Mouse (Mus musculus) stomach, postnatal 0 days (tissue): Measurements from ENCODE around the gene Trappc2. TPM values are rescaled to one million over a fixed set of nuclear protein-coding genes. Genes with fewer than 3 reads are reported as not detected.

Experiments
- ATAC-seq: fragments of 200-750 bp; cut with Nextera tagmentation; 2 replicates; pipeline ENCODE4 v1.8.0; 2017; ENCODE audit not compliant: low FRiP score, low TSS enrichment
- DNase-seq: peaks from one replicate; pipeline ENCODE4 v3.0.0-alpha.2; 2016; ENCODE audit warnings: low spot score
- H3K27ac ChIP-seq: fragments of 300-500 bp; sonication (generic); replicated peaks from 2 replicates; pipeline ENCODE4 v1.5.1; 2014; ENCODE audit warnings: mild to moderate bottlenecking, control low read depth
- H3K27me3 ChIP-seq: fragments of 300-500 bp; sonication (generic); 2 replicates; pipeline ENCODE4 v1.6.1; 2014; ENCODE audit warnings: low read length; ENCODE audit not compliant: control insufficient read depth, insufficient read depth
- H3K36me3 ChIP-seq: fragments of 300-500 bp; sonication (generic); 2 replicates; pipeline ENCODE4 v1.6.1; 2014; ENCODE audit warnings: low read length, mixed read lengths; ENCODE audit not compliant: control insufficient read depth, insufficient read depth
- H3K4me1 ChIP-seq: fragments of 300-500 bp; sonication (generic); replicated peaks from 2 replicates; pipeline ENCODE4 v1.6.1; 2014; ENCODE audit warnings: antibody characterized with exemption; ENCODE audit not compliant: control insufficient read depth, insufficient read depth
- H3K4me2 ChIP-seq: fragments of 300-500 bp; sonication (generic); replicated peaks from 2 replicates; pipeline ENCODE4 v1.6.1; 2014; ENCODE audit warnings: low read depth, mild to moderate bottlenecking, control low read depth, moderate library complexity
- H3K4me3 ChIP-seq: fragments of 300-500 bp; sonication (generic); 2 replicates; pipeline ENCODE4 v1.5.1; 2014; ENCODE audit warnings: low read depth, low read length, control low read depth
- H3K9ac ChIP-seq: fragments of 300-500 bp; sonication (generic); 2 replicates; pipeline ENCODE4 v1.6.1; 2014; ENCODE audit warnings: mild to moderate bottlenecking, low read length, control low read depth, mixed read lengths
- H3K9me3 ChIP-seq: fragments of 300-500 bp; sonication (generic); 2 replicates; pipeline ENCODE4 v1.6.1; 2016; ENCODE audit warnings: low read length; ENCODE audit not compliant: control insufficient read depth
- CTCF ChIP-seq: IDR thresholded peaks from 2 replicates; pipeline ENCODE4 v1.5.1; 2016; ENCODE audit warnings: antibody characterized with exemption, low read depth, mild to moderate bottlenecking, moderate library complexity
- EP300 ChIP-seq: optimal IDR thresholded peaks from 2 replicates; pipeline ENCODE3; 2016; ENCODE audit warnings: antibody characterized with exemption
- WGBS: fragments of 180-500 bp; shearing (Covaris S2); extraction: QIAGEN DNeasy Blood & Tissue Kit; methylation state at CpG from one replicate; pipeline ENCODE4 v1.1.7; 2014; 5-methylcytosine and 5-hydroxymethylcytosine counted together
- polyA plus RNA-seq: library from polyadenylated mRNA; unstranded; fragments of >200 nt; fragmentation: Nextera tagmentation; extraction: Ambion mirVana; gene quantifications from 2 replicates; pipeline ENCODE4 v1.2.1, GENCODE M21; 2015

The Trappc2 gene
- 28.3 and 28.5 TPM in 2 replicates for polyA plus RNA-seq

GRCm38 (mm10) chrX:166440036-166440615 is at the start of gene Trappc2:
Trappc2 (plus strand) TSS chrX:166440574.
- no peaks in the 10 kb centered on the region for H3K27me3 ChIP-seq
- H3K4me2 ChIP-seq: peak within 1 kb of the TSS; percentile 59
- no peaks in the 10 kb centered on the region for H3K9me3 ChIP-seq
- peak; percentile 18; the same call in 1 of the 2 replicates for ATAC-seq
- peak within 1 kb of the TSS; percentile 85 for H3K27ac ChIP-seq
- H3K4me1 ChIP-seq: no peaks in the 10 kb centered on the region
- 16% methylated on average over 25 of the region's 36 CpGs for WGBS
- no peak for TF ChIP-seq CTCF
- TF ChIP-seq EP300: no peak
- DNase-seq: no peak
- H3K9ac ChIP-seq: peak within 1 kb of the TSS; percentile 78
- H3K36me3 ChIP-seq: no peaks in the 10 kb centered on the region
- H3K4me3 ChIP-seq: peak within 1 kb of the TSS; percentile 58

- no peaks in the 10 kb centered on the region for H3K27me3 ChIP-seq
- TF ChIP-seq CTCF: peak; percentile 42
- TF ChIP-seq EP300: no peak
- 88% methylated on average over 1 of the region's 1 CpGs for WGBS
Observed at GRCm38 (mm10) chrX:166393753-166394152, 46.6 kb upstream of the Trappc2 start.

GRCm38 (mm10) chrX:166407865-166408264 is 32.5 kb upstream of the Trappc2 start:
- Histone ChIP-seq H3K9me3 (no peaks in the 10 kb centered on the region), H3K27me3 (no peaks in the 10 kb centered on the region), H3K4me2 (no peak overlapping the region), H3K9ac (no peak overlapping the region), H3K4me1 (no peaks in the 10 kb centered on the region), H3K27ac (no peak overlapping the region), H3K4me3 (no peak overlapping the region), H3K36me3 (no peaks in the 10 kb centered on the region)
- TF ChIP-seq CTCF (no peak), EP300 (no peak)
- ATAC-seq: no peak
- DNase-seq: no peak

More at GRCm38 (mm10) chrX:166393753-166394152, 46.6 kb upstream of the Trappc2 start:
- H3K9ac ChIP-seq: no peak overlapping the region
- no peaks in the 10 kb centered on the region for H3K4me1 ChIP-seq
- H3K36me3 ChIP-seq: no peaks in the 10 kb centered on the region
- DNase-seq (no peak), ATAC-seq (no peak)
- no peak overlapping the region for H3K27ac ChIP-seq
- no peak overlapping the region for H3K4me3 ChIP-seq
- H3K9me3 ChIP-seq: no peaks in the 10 kb centered on the region
- no peak overlapping the region for H3K4me2 ChIP-seq

GRCm38 (mm10) chrX:166416196-166416595 is 24.2 kb upstream of the Trappc2 start:
- Histone ChIP-seq H3K9me3 (no peaks in the 10 kb centered on the region), H3K4me2 (no peak overlapping the region), H3K4me3 (no peak overlapping the region), H3K36me3 (no peaks in the 10 kb centered on the region), H3K27ac (no peak overlapping the region), H3K9ac (no peak overlapping the region), H3K27me3 (no peaks in the 10 kb centered on the region), H3K4me1 (no peaks in the 10 kb centered on the region)
- no peak for TF ChIP-seq EP300
- TF ChIP-seq CTCF: peak; percentile 68
- peak; percentile 19 for DNase-seq
- ATAC-seq: no peak
- 58% methylated on average over 1 of the region's 6 CpGs for WGBS

- Histone ChIP-seq H3K36me3 (no peaks in the 10 kb centered on the region), H3K27me3 (no peaks in the 10 kb centered on the region), H3K4me2 (no peak overlapping the region), H3K27ac (no peak overlapping the region), H3K4me1 (no peaks in the 10 kb centered on the region), H3K4me3 (no peak overlapping the region), H3K9me3 (no peaks in the 10 kb centered on the region), H3K9ac (no peak overlapping the region)
- TF ChIP-seq EP300 (no peak), CTCF (no peak)
- DNase-seq (no peak), ATAC-seq (no peak)
- WGBS: 93% methylated on average over 2 of the region's 2 CpGs
Observed at GRCm38 (mm10) chrX:166434812-166435211, 5.6 kb upstream of the Trappc2 start.

- 14% methylated on average over 39 of the region's 44 CpGs for WGBS
- peak within 1 kb of the TSS; percentile 78 for H3K9ac ChIP-seq
Observed at GRCm38 (mm10) chrX:166440616-166441063, 266 bp downstream of the Trappc2 start, which contains the start of gene Ofd1. Ofd1 (minus strand) TSS chrX:166440704.

More at GRCm38 (mm10) chrX:166440616-166441063, 266 bp downstream of the Trappc2 start, which contains the start of gene Ofd1:
- no peak for TF ChIP-seq CTCF
- TF ChIP-seq EP300: peak; percentile 95
- H3K27ac ChIP-seq: peak within 1 kb of the TSS; percentile 85
- no peaks in the 10 kb centered on the region for H3K4me1 ChIP-seq
- H3K9me3 ChIP-seq: no peaks in the 10 kb centered on the region
- H3K4me3 ChIP-seq: peak within 1 kb of the TSS; percentile 58
- no peaks in the 10 kb centered on the region for H3K36me3 ChIP-seq
- ATAC-seq (peak; percentile 99), DNase-seq (peak; percentile 88)
- H3K4me2 ChIP-seq: peak within 1 kb of the TSS; percentile 59
- H3K27me3 ChIP-seq: no peaks in the 10 kb centered on the region
